Mouse (Mus musculus) heart, adult 2 months (tissue): ENCODE data around the gene Fgr. TPM values are rescaled to one million over a fixed set of nuclear protein-coding genes. Genes with fewer than 3 reads are reported as not detected.

Experiments used
- DNase-seq, 2 experiments: peaks; one replicate each; pipeline ENCODE4 v3.0.0; 2021
- H3K27ac ChIP-seq: fragments of 200-600 bp; 2 replicates; pipeline ENCODE4 v1.8.1; 2022
- H3K27me3 ChIP-seq: fragments of 200-500 bp; 2 replicates; pipeline ENCODE4 v1.6.1; 2012; ENCODE audit warnings: mild to moderate bottlenecking, low read length, inconsistent platforms, mixed read lengths; ENCODE audit not compliant: control insufficient read depth, insufficient read depth
- H3K36me3 ChIP-seq: fragments of 200-500 bp; 2 replicates; pipeline ENCODE4 v1.6.1; 2012; ENCODE audit warnings: low read length, inconsistent platforms; ENCODE audit not compliant: control insufficient read depth, insufficient read depth
- H3K4me1 ChIP-seq: fragments of 200-500 bp; 2 replicates; pipeline ENCODE4 v1.6.1; 2011; ENCODE audit warnings: low read length; ENCODE audit not compliant: control insufficient read depth, insufficient read depth
- H3K4me3 ChIP-seq: fragments of 200-600 bp; 2 replicates; pipeline ENCODE4 v1.8.1; 2022
- H3K79me2 ChIP-seq: fragments of 200-500 bp; replicated peaks from 2 replicates; pipeline ENCODE4 v1.6.1; 2012; ENCODE audit warnings: mild to moderate bottlenecking, inconsistent platforms, low read length, moderate library complexity, mixed read lengths; ENCODE audit not compliant: control insufficient read depth, insufficient read depth
- H3K9ac ChIP-seq: fragments of 200-500 bp; 2 replicates; pipeline ENCODE4 v1.6.1; 2012; ENCODE audit warnings: low read depth, mild to moderate bottlenecking, control low read depth, inconsistent platforms, low read length, mixed read lengths
- CTCF ChIP-seq: fragments of 200-600 bp; IDR thresholded peaks from 2 replicates; pipeline ENCODE4 v1.8.1; 2022; ENCODE audit warnings: antibody characterized with exemption, mild to moderate bottlenecking, moderate library complexity
- EP300 ChIP-seq: fragments of 200-500 bp; IDR thresholded peaks from 2 replicates; pipeline ENCODE4 v1.6.1; 2011; ENCODE audit warnings: low read depth, low read length, control low read depth; ENCODE audit not compliant: insufficient read depth
- POLR2A ChIP-seq: fragments of 200-500 bp; IDR thresholded peaks from 2 replicates; pipeline ENCODE4 v1.6.1; 2011; ENCODE audit warnings: mild to moderate bottlenecking, low read depth, low read length, control low read depth; ENCODE audit not compliant: insufficient read depth
- WGBS: fragments of 180-500 bp; shearing (Covaris S2); methylation state at CpG from one replicate; pipeline ENCODE4 v1.1.7; 2018; 5-methylcytosine and 5-hydroxymethylcytosine counted together
- intact Hi-C: fragments of 180-260 bp; cut with DNase I; formaldehyde crosslinking; loops from one replicate; pipeline ENCODE4 v1.15.1; 2025
- polyA plus RNA-seq: library from polyadenylated mRNA; depleted of rRNA; stranded (reverse); fragments of >200 nt; gene quantifications from 2 replicates; pipeline ENCODE4 v1.2.3, GENCODE M21; 2012
- total RNA-seq, 2 experiments: library from RNA; stranded (reverse); gene quantifications; 2 replicates each; pipeline ENCODE4 v1.2.3; 2021

Fgr gene
- total and polyA plus RNA-seq, 3 experiments = 0.43 to 1.7 (median 0.47) TPM

DNA sequence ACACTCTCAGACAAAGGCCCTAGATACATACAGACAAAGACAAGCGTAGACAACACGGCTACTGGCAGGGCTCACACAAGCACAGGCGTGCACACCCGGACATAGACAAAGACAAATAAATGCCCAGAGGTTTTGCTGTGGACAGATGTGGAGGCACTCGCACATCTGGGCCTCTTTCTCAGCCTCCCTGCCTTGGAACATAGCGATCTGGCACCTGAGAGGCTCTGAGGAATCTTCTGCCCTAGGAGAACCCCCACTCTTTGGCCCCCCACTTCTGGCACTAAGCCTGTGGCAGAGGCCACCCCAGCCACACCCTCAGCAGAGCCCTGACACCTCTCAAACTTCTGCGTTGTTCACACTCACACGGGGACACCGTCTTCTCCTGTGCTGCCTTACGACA is 52.4 kb downstream of the Fgr start:
- H3K27ac ChIP-seq = peak overlapping the region; percentile 76
- WGBS = 66% methylated on average over 10 of the region's 10 CpGs
- no peak overlapping the region for H3K4me3 ChIP-seq
- 0 out of 2 replicates have a peak, but pooled peaks cover 3% of the 10 kb centered on the region for H3K36me3 ChIP-seq
- no peak overlapping the region for H3K9ac ChIP-seq
- TF ChIP-seq EP300 (no peak), CTCF (no peak), POLR2A (no peak)
- peaks cover 27% of the 10 kb centered on the region for H3K4me1 ChIP-seq
- peak in 1 of 2 experiments; percentile 29 for DNase-seq
- no peaks in the 10 kb centered on the region for H3K27me3 ChIP-seq
- intact Hi-C loops = no loop called here
- H3K79me2 ChIP-seq = peaks cover 11% of the 10 kb centered on the region

- no peak overlapping the region for H3K4me3 ChIP-seq
- H3K27me3 ChIP-seq = no peaks in the 10 kb centered on the region
- TF ChIP-seq CTCF = peak; percentile 54
- no peak for TF ChIP-seq POLR2A
- TF ChIP-seq EP300 = no peak
- DNase-seq = peak in 1 of 2 experiments; percentile 21
- intact Hi-C loops = no loop called here
- H3K4me1 ChIP-seq = peaks cover 27% of the 10 kb centered on the region
- 17% methylated on average over 2 of the region's 2 CpGs for WGBS
- H3K9ac ChIP-seq = no peak overlapping the region
- peaks cover 11% of the 10 kb centered on the region for H3K79me2 ChIP-seq
- H3K27ac ChIP-seq = no peak overlapping the region; the same call in 1 of the 2 replicates
- H3K36me3 ChIP-seq = 0 out of 2 replicates have a peak, but pooled peaks cover 3% of the 10 kb centered on the region
Observed at GRCm38 (mm10) chr4:133026826-133027375, 53.0 kb downstream of the Fgr start.

DNA sequence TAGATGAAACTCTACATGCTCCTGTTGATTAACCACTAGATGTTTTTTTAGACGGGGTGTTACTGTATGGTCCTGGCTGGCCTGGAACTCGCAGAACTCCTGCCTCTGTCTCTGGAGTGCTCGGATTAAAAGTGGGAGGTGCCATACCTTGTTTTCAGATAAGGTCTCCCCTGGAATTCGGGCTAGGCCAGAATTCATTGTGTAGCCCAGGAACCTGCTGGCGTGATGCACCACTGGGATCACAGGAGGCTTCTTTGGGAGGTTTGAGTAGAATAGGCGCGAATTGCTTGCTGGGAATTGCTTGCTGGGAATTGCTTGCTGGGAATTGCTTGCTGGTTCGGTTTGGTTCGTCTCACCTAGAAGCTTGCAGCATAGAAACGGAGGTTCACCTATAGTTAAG is 53.8 kb downstream of the Fgr start:
- Histone ChIP-seq H3K9ac (no peak overlapping the region), H3K36me3 (0 out of 2 replicates have a peak, but pooled peaks cover 3% of the 10 kb centered on the region), H3K27ac (no peak overlapping the region), H3K4me1 (peaks cover 22% of the 10 kb centered on the region), H3K27me3 (no peaks in the 10 kb centered on the region), H3K79me2 (peaks cover 5% of the 10 kb centered on the region), H3K4me3 (no peak overlapping the region)
- WGBS = 63% methylated on average over 10 of the region's 10 CpGs
- no peak for DNase-seq
- intact Hi-C loops = no loop called here
- no peak for TF ChIP-seq CTCF
- TF ChIP-seq EP300 = no peak
- TF ChIP-seq POLR2A = no peak

DNA sequence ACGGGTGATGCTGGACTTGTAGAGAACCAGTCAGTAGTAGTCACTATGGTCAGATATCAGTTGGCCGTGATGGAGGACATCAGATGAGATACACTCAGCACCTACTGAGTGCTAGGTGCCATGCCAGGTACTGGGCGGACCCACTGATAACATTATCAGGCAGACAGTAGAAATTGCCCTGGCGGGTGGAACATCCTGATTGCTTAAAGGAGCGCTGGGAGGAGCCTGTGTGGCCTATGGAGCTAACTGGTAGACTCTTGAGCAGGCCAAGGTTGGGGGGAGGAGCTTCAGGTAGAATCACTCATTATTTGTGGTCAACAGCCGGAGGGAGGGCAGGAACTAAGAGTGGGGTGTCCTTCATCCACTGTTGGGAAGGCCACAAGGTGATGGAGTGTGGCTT is 54.3 kb downstream of the Fgr start:
- H3K36me3 ChIP-seq = 0 out of 2 replicates have a peak, but pooled peaks cover 3% of the 10 kb centered on the region
- H3K4me3 ChIP-seq = no peak overlapping the region
- no peaks in the 10 kb centered on the region for H3K27me3 ChIP-seq
- TF ChIP-seq CTCF (no peak), POLR2A (no peak), EP300 (no peak)
- H3K27ac ChIP-seq = no peak overlapping the region
- WGBS = 72% methylated on average over 6 of the region's 6 CpGs
- no peak for DNase-seq
- H3K79me2 ChIP-seq = peaks cover 6% of the 10 kb centered on the region
- peaks cover 22% of the 10 kb centered on the region for H3K4me1 ChIP-seq
- no peak overlapping the region for H3K9ac ChIP-seq
- intact Hi-C loops = no loop called here

DNA sequence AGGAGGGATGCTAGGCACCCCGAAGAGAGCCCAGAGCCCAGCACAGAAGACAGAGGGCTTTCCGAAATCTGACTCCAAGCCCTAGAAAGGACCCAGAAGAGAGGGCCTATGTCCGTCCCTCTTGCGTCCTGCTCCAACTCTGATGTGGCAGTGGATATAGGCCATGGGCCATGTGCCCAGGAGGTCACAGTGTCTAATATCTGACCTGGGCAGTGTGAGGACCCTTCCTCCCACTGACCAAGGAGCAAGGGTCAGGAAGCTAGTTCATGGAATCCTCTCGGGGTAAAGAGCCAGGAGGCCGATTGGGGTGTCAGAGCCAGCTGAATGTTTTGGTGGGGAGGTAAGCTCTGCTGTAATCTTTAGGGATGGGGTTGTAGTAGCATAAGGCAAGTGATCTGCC is 55.0 kb downstream of the Fgr start:
- Histone ChIP-seq H3K4me1 (peaks cover 23% of the 10 kb centered on the region), H3K4me3 (no peak overlapping the region), H3K9ac (no peak overlapping the region), H3K79me2 (peaks cover 7% of the 10 kb centered on the region), H3K36me3 (0 out of 2 replicates have a peak, but pooled peaks cover 3% of the 10 kb centered on the region), H3K27me3 (no peaks in the 10 kb centered on the region), H3K27ac (no peak overlapping the region)
- WGBS = 65% methylated on average over 6 of the region's 6 CpGs
- no peak for DNase-seq
- intact Hi-C loops = no loop called here
- TF ChIP-seq CTCF = no peak
- no peak for TF ChIP-seq POLR2A
- TF ChIP-seq EP300 = no peak

GRCm38 (mm10) chr4:133032410-133033095 is 58.7 kb downstream of the Fgr start:
- H3K36me3 ChIP-seq = peaks cover 4% of the 10 kb centered on the region
- peaks cover 25% of the 10 kb centered on the region for H3K4me1 ChIP-seq
- intact Hi-C loops = no loop called here
- H3K27me3 ChIP-seq = no peaks in the 10 kb centered on the region
- TF ChIP-seq CTCF = no peak
- TF ChIP-seq POLR2A = no peak
- no peak for TF ChIP-seq EP300
- no peak overlapping the region for H3K27ac ChIP-seq
- no peak overlapping the region for H3K4me3 ChIP-seq
- peaks cover 7% of the 10 kb centered on the region for H3K79me2 ChIP-seq
- DNase-seq = no peak
- H3K9ac ChIP-seq = no peak overlapping the region
- WGBS = 94% methylated on average over 8 of the region's 8 CpGs
